Mouse (Mus musculus): ENCODE results near the gene Btbd6. TPM values are rescaled to one million over a fixed set of nuclear protein-coding genes. Genes with fewer than 3 reads are reported as not detected.

Gene Btbd6
- total RNA-seq, 2 experiments from 2014 or later: 55.4 to 56.3 TPM

- DNase-seq: peak; percentile 70 to 74
Observed at GRCm38 (mm10) chr12:112955800-112956199, 20.5 kb upstream of the Btbd6 start.

- no peak for DNase-seq
Observed at GRCm38 (mm10) chr12:112958303-112958702, 18.0 kb upstream of the Btbd6 start.

GRCm38 (mm10) chr12:112959421-112959820 lies 16.9 kb upstream of the Btbd6 start:
- no peak for DNase-seq

- DNase-seq: no peak
Observed at GRCm38 (mm10) chr12:112961428-112961827, 14.9 kb upstream of the Btbd6 start.

- no peak for DNase-seq
Observed at GRCm38 (mm10) chr12:112961872-112962271, 14.4 kb upstream of the Btbd6 start.

GRCm38 (mm10) chr12:112965783-112966182 lies 10.5 kb upstream of the Btbd6 start:
- no peak for DNase-seq

GRCm38 (mm10) chr12:112968943-112969342 lies 7.3 kb upstream of the Btbd6 start:
- no peak for DNase-seq

- DNase-seq: no peak
Observed at GRCm38 (mm10) chr12:112969616-112970015, 6.7 kb upstream of the Btbd6 start.

- no peak for DNase-seq
Observed at GRCm38 (mm10) chr12:112974736-112975135, 1.5 kb upstream of the Btbd6 start.

- DNase-seq: no peak
Observed at GRCm38 (mm10) chr12:112977156-112977555, 874 bp downstream of the Btbd6 start.

GRCm38 (mm10) chr12:112982031-112982430 lies 5.7 kb downstream of the Btbd6 start:
- no peak for DNase-seq

GRCm38 (mm10) chr12:112985346-112985745 lies 9.1 kb downstream of the Btbd6 start:
- DNase-seq: no peak

- no peak for DNase-seq
Observed at GRCm38 (mm10) chr12:112987877-112988276, 11.6 kb downstream of the Btbd6 start.

- DNase-seq: no peak
Observed at GRCm38 (mm10) chr12:112990706-112991405, 14.6 kb downstream of the Btbd6 start.

GRCm38 (mm10) chr12:112991444-112991843 lies 15.2 kb downstream of the Btbd6 start:
- DNase-seq: no peak

- DNase-seq: no peak
Observed at GRCm38 (mm10) chr12:112994153-112994552, 17.9 kb downstream of the Btbd6 start.

GRCm38 (mm10) chr12:112999569-113000293 lies 23.4 kb downstream of the Btbd6 start:
- DNase-seq: no peak

- DNase-seq: peak; percentile 94 to 95
Observed at GRCm38 (mm10) chr12:113000294-113001132, 24.2 kb downstream of the Btbd6 start, which contains the start of gene Brf1. Brf1 (minus strand) TSS chr12:113000704.

GRCm38 (mm10) chr12:113001133-113001474 lies 24.8 kb downstream of the Btbd6 start:
- DNase-seq: no peak

GRCm38 (mm10) chr12:113002667-113003066 lies 26.4 kb downstream of the Btbd6 start:
- DNase-seq: no peak

- no peak for DNase-seq
Observed at GRCm38 (mm10) chr12:113004011-113004410, 27.7 kb downstream of the Btbd6 start.

GRCm38 (mm10) chr12:113004993-113005392 lies 28.7 kb downstream of the Btbd6 start:
- DNase-seq: peak; percentile 62 to 68
